Mouse (Mus musculus) stomach, embryonic 15.5 days (tissue): ENCODE results near the gene Bckdha. TPM values are rescaled to one million over a fixed set of nuclear protein-coding genes. Genes with fewer than 3 reads are reported as not detected.

ENCODE experiments used
- ATAC-seq: fragments of 200-750 bp; cut with Nextera tagmentation; 2 replicates; pipeline ENCODE4 v1.8.0; 2017; ENCODE audit warnings: low read depth, moderate number of reproducible peaks, moderate TSS enrichment; ENCODE audit not compliant: insufficient read depth, low FRiP score
- H3K27ac ChIP-seq: fragments of 300-500 bp; sonication (generic); 2 replicates; pipeline ENCODE4 v1.5.1; 2015; ENCODE audit warnings: mild to moderate bottlenecking, inconsistent platforms
- H3K27me3 ChIP-seq: fragments of 300-500 bp; sonication (generic); replicated peaks from 2 replicates; pipeline ENCODE4 v1.6.1; 2015; ENCODE audit warnings: inconsistent platforms
- H3K36me3 ChIP-seq: fragments of 300-500 bp; sonication (generic); 2 replicates; pipeline ENCODE4 v1.6.1; 2015; ENCODE audit warnings: inconsistent platforms
- H3K4me1 ChIP-seq: fragments of 300-500 bp; sonication (generic); 2 replicates; pipeline ENCODE4 v1.6.1; 2015; ENCODE audit warnings: inconsistent platforms
- H3K4me2 ChIP-seq: fragments of 300-500 bp; sonication (generic); 2 replicates; pipeline ENCODE4 v1.6.1; 2015; ENCODE audit warnings: mild to moderate bottlenecking, inconsistent platforms
- H3K4me3 ChIP-seq: fragments of 300-500 bp; sonication (generic); replicated peaks from 2 replicates; pipeline ENCODE4 v1.5.1; 2015; ENCODE audit warnings: inconsistent platforms
- H3K9ac ChIP-seq: fragments of 300-500 bp; sonication (generic); 2 replicates; pipeline ENCODE4 v1.6.1; 2015; ENCODE audit warnings: inconsistent platforms
- H3K9me3 ChIP-seq: fragments of 300-500 bp; sonication (generic); 2 replicates; pipeline ENCODE4 v1.6.1; 2016; ENCODE audit warnings: inconsistent platforms
- WGBS: fragments of 180-500 bp; shearing (Covaris S2); methylation state at CpG from one replicate; pipeline ENCODE4 v1.1.7; 2015; 5-methylcytosine and 5-hydroxymethylcytosine counted together
- polyA plus RNA-seq: library from polyadenylated mRNA; unstranded; fragments of >200 nt; fragmentation: Nextera tagmentation; extraction: Ambion mirVana; gene quantifications from 2 replicates; pipeline ENCODE4 v1.2.1, GENCODE M21; 2015

The Bckdha gene
- polyA plus RNA-seq, 1 experiment from 2014 or later = 54.5 TPM

DNA sequence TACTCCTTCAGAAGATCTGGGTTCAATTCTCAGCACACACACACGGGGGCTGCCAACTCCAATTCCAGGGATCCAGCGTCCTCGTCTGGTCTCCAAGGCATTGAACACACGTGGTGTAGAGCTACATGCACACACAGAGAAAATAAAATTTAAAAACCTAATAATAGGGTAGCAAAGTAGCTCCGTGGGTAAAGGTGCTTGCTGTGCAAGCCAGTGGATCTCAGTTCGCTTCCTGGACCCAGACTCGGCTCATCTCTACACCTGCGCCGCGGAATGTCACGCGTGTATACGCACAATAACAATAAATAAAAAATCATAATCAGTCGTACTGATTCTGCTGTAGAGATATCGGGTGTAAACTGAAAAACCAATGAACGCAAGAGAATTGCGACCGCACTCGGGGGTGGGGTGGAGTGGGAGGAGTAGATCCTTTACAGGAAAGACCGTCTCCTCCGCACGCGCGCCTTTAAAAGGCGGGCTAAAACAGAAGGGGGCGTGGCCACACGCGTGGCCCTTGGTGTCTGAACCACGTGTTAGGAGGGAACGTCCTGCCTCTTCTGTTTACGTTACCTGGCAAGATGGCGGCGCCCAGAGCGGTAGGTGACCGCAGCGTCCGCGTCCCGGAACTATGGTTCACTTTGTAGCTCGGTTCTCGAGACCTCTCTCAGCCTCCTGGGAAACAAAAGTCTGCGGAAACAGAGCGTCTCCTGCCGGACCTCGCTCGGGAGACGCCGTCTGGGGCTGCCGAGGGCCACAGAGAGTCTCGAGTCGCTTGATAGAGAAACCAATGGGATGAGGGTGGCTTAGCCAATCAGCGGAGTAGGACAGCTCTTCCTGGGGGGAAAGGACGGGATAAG, 39.7 kb downstream of the Bckdha start, which contains the start of gene Dmac2:
Gene Dmac2, plus strand, starts transcription at position 550 of the 857 bp plus-strand sequence.
- peak; percentile 95 for ATAC-seq
- Histone ChIP-seq H3K4me2 (peak within 1 kb of the TSS; percentile 75), H3K27me3 (no peaks in the 10 kb centered on the region), H3K27ac (0 out of 2 replicates have a peak within 1 kb of the TSS, but pooled peaks have one; percentile 9), H3K4me1 (peaks cover 9% of the 10 kb centered on the region), H3K9ac (peak within 1 kb of the TSS; percentile 45; the same call in 1 of the 2 replicates), H3K36me3 (peaks cover 10% of the 10 kb centered on the region; the same call in 1 of the 2 replicates), H3K9me3 (no peaks in the 10 kb centered on the region), H3K4me3 (peak within 1 kb of the TSS; percentile 59)
- under 1% methylated on average over 53 of the region's 53 CpGs for WGBS

DNA sequence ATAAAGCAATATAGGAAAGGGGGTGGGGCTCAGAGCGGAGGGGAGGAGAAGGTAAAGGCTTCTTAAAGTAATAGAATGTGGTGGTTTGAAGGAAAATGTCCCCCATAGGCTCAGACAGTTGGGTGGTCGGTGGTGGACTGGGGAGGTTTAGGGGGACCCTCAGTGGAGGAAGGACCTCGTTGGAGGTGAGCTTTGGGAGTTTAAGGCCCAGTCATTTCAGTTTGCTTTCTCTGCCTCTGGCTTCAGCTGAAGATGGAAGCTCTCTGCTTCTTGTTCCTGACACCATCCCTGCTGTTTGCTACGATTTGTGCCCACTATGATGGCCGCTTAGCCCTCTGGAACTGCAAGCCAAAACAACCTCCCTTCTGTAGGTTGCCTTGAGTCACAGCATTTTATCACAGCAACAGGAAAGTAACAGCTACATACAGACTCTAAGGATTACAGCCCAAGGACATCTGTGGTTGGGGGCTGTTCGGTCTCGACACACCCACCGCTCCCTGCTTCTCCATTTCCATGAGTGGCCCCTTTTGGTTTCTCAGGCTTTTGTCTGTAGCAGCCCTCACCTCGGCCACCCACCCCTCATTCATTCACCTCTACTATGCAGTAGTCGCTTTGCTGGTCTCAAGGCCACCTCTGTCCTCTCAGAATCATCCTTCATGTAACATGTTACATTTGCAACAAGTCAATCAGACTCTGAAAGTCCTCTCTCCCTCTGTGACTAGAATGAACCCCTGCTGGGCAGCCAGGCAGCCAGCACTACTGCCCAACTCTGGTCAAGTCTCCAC, 41.2 kb downstream of the Bckdha start:
- Histone ChIP-seq H3K27ac (no peak overlapping the region), H3K36me3 (peaks cover 10% of the 10 kb centered on the region; the same call in 1 of the 2 replicates), H3K27me3 (no peaks in the 10 kb centered on the region), H3K4me1 (peaks cover 9% of the 10 kb centered on the region), H3K9ac (no peak overlapping the region), H3K4me3 (no peak overlapping the region), H3K9me3 (no peaks in the 10 kb centered on the region), H3K4me2 (no peak overlapping the region)
- WGBS = 79% methylated on average over 10 of the region's 10 CpGs
- no peak for ATAC-seq

DNA sequence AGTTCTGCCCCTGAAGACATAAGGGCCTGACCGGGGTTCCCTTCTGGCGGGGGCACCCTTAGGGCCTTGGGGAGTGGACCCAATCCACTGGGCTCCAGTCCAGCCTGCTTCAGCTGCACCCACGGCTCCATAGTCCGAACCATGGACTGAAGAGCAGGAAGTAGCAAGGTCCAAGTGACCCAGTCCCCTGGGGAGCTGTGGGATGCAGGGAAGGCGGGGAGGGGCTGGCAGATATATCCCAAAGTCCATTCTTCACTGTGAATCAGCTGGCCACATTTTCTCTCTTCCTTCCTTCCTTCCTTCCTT, 43.1 kb downstream of the Bckdha start, which contains the start of gene Erich4:
Gene Erich4, minus strand, starts transcription at position 187 of the 306 bp plus-strand sequence.
- Histone ChIP-seq H3K27ac (no peak within 1 kb of the TSS), H3K36me3 (no peaks in the 10 kb centered on the region), H3K4me1 (peaks cover 9% of the 10 kb centered on the region), H3K9me3 (no peaks in the 10 kb centered on the region), H3K4me2 (no peak within 1 kb of the TSS), H3K4me3 (no peak within 1 kb of the TSS), H3K9ac (no peak within 1 kb of the TSS), H3K27me3 (no peaks in the 10 kb centered on the region)
- no peak for ATAC-seq
- WGBS = 82% methylated on average over 5 of the region's 5 CpGs

DNA sequence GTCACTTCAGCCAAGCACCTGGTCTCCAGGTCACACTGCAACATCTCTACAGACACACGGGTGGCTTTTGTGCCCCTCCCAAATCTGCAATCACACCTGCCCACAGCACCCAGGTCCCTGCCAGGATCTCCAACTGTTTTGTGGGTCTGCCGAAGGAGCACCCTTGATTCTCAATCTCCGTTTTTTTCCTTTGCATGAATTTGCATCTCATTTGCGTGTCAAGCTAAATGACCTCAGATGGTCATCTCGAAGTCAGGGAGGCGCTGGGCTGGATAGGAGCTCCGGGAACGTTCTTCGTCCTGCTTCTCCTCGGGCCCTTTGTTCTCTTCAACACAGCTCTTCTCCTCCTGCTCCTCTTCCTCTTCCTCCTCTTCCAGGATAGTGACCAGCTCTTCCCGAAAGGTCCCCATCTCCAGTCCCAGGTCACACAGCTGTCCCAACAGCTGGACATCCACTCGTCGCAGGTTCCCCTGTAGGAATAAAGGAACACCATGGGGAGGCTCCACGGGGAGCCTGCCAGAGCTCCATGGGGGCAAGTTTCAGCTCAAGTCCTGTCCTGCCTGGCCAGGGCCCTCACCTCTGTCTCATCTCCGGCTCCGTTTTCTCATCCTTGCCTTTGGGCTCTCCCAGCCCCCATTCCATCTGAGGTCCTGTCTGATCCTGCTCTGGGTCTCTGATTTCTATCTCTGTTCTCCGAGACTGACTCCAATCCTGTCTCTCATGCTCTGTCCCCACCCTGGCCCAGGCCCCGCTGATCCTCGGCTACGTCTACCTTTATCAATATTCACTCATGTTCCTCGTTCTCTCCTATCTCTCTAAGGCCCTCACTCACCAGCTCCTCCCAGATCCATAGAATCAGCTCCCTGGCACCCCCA, 43.7 kb downstream of the Bckdha start:
- Histone ChIP-seq H3K4me3 (no peak overlapping the region), H3K36me3 (no peaks in the 10 kb centered on the region), H3K9ac (no peak overlapping the region), H3K9me3 (no peaks in the 10 kb centered on the region), H3K4me2 (no peak overlapping the region), H3K27me3 (no peaks in the 10 kb centered on the region), H3K4me1 (peaks cover 7% of the 10 kb centered on the region), H3K27ac (no peak overlapping the region)
- 66% methylated on average over 21 of the region's 21 CpGs for WGBS
- ATAC-seq = no peak

DNA sequence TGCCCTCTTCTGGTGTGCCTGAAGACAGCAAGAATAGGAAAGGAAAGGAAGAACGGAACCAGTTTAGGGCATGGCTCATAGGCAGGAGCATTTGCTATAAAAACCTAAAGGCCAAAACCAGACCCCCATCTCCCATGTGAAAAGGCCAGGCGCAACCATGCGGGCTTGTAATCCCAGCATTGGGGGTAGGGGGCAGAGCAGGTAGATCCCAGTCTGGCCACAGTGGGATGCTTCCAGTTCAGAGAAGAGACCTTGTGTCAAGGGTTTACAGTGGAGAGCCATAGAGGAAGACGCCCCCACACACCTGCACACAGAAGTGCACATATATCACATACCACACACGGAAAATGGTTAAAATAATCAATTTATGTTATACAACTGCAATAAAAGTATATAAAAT, 44.7 kb downstream of the Bckdha start:
- Histone ChIP-seq H3K27me3 (no peaks in the 10 kb centered on the region), H3K4me1 (no peaks in the 10 kb centered on the region), H3K27ac (no peak overlapping the region), H3K36me3 (no peaks in the 10 kb centered on the region), H3K4me3 (no peak overlapping the region), H3K4me2 (no peak overlapping the region), H3K9me3 (no peaks in the 10 kb centered on the region), H3K9ac (no peak overlapping the region)
- 82% methylated on average over 5 of the region's 5 CpGs for WGBS
- ATAC-seq = no peak

DNA sequence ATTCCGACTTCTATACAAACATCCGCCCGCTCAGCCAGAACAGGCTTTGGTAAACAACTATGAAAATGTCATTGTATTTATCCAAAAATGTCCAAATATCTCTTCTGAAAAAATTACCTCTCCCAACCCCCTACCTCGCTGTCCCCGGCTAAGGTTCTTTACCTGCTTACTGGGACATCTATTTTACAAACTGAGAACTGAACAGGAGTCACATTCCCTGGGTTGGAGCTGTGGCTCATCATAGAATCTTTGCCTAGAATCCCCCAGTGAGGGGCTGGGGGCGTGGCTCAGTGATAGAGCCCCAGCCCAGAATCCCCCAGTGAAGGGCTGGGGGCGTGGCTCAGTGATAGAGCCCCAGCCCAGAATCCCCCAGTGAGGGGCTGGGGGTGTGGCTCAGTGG, 47.3 kb downstream of the Bckdha start:
- Histone ChIP-seq H3K36me3 (no peaks in the 10 kb centered on the region), H3K4me3 (no peak overlapping the region), H3K9ac (no peak overlapping the region), H3K4me1 (no peaks in the 10 kb centered on the region), H3K27me3 (no peaks in the 10 kb centered on the region), H3K9me3 (no peaks in the 10 kb centered on the region), H3K27ac (no peak overlapping the region), H3K4me2 (no peak overlapping the region)
- ATAC-seq = no peak
- WGBS = 41% methylated on average over 7 of the region's 7 CpGs

DNA sequence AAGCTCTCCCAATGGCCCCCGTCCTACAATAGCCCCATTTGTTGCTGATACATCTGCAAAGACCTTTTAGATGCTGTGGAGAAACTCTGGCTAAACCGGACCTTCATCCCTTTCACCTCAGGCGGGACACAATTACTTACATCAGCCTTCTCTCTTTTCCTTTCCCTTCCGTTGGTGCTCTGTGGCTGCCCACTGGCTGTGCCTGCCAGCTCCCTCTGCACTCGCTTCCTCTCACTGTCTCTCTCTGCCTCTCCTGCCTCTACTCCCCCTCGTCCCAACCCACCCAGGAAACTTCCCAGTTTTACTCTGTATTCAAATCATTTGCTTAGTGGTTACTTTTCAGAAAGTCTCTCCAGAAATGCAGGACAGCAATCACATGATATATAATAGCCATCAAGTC, 48.7 kb downstream of the Bckdha start:
- Histone ChIP-seq H3K27ac (no peak overlapping the region), H3K9me3 (no peaks in the 10 kb centered on the region), H3K36me3 (no peaks in the 10 kb centered on the region), H3K27me3 (no peaks in the 10 kb centered on the region), H3K4me2 (no peak overlapping the region), H3K9ac (no peak overlapping the region), H3K4me1 (no peaks in the 10 kb centered on the region), H3K4me3 (no peak overlapping the region)
- 36% methylated on average over 6 of the region's 6 CpGs for WGBS
- ATAC-seq = no peak

DNA sequence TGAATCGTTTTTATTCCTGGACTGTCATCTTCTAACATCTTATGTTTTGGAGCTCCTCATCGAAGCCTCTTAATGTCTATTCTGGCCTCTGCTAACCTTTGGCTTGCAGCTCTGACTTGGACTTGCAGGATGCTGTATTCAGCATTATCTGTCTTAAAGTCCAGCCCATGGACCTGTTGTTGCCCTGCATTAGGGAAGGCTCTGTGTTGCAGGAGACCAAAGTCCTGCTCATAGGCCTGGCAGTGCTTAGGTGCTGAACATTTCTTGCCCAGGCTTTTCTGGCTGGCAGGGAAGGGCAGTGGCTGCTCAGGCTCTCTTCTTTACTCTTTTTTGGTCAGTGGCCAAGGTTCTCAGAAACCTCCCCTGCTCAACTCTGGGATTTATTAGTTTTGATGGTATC, 51.6 kb downstream of the Bckdha start:
- WGBS = 77% methylated on average over 2 of the region's 2 CpGs

DNA sequence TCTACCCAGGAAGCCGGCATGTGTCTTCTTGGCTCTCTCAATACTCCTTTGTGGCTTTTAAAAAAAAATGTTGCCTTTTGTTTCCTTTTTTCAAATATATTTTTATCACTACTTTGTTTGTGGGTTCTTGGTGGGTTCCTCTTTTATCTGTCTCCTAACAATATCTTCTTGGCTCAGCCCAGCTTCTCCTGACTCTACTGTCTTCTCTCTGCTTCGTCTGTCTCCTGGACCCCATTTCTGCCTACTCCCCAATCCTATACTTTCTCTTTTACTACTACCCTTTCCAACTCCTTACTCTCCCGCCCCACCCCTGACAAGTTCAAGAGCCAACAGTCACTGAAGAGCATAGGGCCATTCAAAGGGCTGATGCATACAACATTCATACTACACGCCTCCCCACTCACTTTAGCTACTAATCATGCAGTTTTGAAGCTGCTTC, 52.1 kb downstream of the Bckdha start:
- Histone ChIP-seq H3K9me3 (no peaks in the 10 kb centered on the region), H3K27ac (no peak overlapping the region), H3K36me3 (no peaks in the 10 kb centered on the region), H3K27me3 (no peaks in the 10 kb centered on the region), H3K9ac (no peak overlapping the region), H3K4me1 (no peaks in the 10 kb centered on the region), H3K4me2 (no peak overlapping the region), H3K4me3 (no peak overlapping the region)
- ATAC-seq = no peak
- 72% methylated on average over 4 of the region's 4 CpGs for WGBS

More for the DNA sequence above, 51.6 kb downstream of the Bckdha start:
- ATAC-seq = no peak
- Histone ChIP-seq H3K9ac (no peak overlapping the region), H3K36me3 (no peaks in the 10 kb centered on the region), H3K27me3 (no peaks in the 10 kb centered on the region), H3K27ac (no peak overlapping the region), H3K4me1 (no peaks in the 10 kb centered on the region), H3K4me3 (no peak overlapping the region), H3K4me2 (no peak overlapping the region), H3K9me3 (no peaks in the 10 kb centered on the region)

DNA sequence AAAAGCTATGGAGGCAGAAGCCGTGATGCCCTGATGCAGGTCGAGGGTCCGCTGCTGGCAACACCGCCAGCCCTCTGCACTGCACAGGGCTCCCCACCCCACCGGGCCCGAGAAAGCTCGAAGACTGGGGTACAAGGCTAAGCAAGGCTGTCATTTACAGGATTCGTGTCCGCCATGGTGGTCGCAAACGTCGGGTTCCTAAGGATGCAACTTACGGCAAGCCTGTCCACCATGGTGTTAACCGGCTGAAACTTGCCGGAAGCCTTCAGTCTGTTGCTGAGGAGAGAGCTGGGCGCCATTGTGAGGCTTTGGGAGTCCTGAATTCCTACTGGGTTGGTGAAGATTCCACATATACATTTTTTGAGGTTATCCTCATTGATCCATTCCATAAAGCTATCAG, 57.4 kb downstream of the Bckdha start:
- ATAC-seq = no peak

DNA sequence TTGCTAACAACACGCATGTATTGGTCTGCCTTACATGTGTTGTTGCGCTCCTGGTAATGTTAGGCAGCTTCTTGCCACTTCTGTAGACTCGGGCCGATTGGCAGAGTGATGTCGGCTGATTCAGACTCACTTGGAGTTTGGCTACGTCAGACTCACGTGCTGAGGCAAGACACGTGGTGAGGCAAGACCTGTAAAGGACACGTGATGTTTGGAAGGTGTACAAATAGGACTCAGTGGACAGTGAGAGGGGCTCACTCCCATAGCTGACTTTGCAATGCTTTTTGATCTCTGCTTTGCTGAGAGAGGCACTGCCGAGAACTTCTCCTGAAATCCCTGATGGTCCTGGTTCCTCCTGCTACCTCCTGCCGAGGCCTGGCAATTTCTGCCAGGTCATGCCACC, 58.1 kb downstream of the Bckdha start:
- H3K27me3 ChIP-seq = no peaks in the 10 kb centered on the region
- H3K4me3 ChIP-seq = no peak overlapping the region
- H3K4me1 ChIP-seq = no peaks in the 10 kb centered on the region
- no peaks in the 10 kb centered on the region for H3K9me3 ChIP-seq
- ATAC-seq = no peak
- no peaks in the 10 kb centered on the region for H3K36me3 ChIP-seq
- H3K9ac ChIP-seq = no peak overlapping the region
- H3K27ac ChIP-seq = no peak overlapping the region
- 82% methylated on average over 11 of the region's 11 CpGs for WGBS
- H3K4me2 ChIP-seq = no peak overlapping the region

More for the DNA sequence above, 57.4 kb downstream of the Bckdha start:
- no peaks in the 10 kb centered on the region for H3K9me3 ChIP-seq
- no peaks in the 10 kb centered on the region for H3K27me3 ChIP-seq
- no peak overlapping the region for H3K27ac ChIP-seq
- no peaks in the 10 kb centered on the region for H3K36me3 ChIP-seq
- H3K4me2 ChIP-seq = no peak overlapping the region
- no peaks in the 10 kb centered on the region for H3K4me1 ChIP-seq
- no peak overlapping the region for H3K4me3 ChIP-seq
- 90% methylated on average over 16 of the region's 16 CpGs for WGBS
- no peak overlapping the region for H3K9ac ChIP-seq
